Mouse (Mus musculus): ENCODE results near the gene Fcer2a.
A peak's percentile ranks its signal among the peaks of the same experiment; 100 is the strongest.

DNA sequence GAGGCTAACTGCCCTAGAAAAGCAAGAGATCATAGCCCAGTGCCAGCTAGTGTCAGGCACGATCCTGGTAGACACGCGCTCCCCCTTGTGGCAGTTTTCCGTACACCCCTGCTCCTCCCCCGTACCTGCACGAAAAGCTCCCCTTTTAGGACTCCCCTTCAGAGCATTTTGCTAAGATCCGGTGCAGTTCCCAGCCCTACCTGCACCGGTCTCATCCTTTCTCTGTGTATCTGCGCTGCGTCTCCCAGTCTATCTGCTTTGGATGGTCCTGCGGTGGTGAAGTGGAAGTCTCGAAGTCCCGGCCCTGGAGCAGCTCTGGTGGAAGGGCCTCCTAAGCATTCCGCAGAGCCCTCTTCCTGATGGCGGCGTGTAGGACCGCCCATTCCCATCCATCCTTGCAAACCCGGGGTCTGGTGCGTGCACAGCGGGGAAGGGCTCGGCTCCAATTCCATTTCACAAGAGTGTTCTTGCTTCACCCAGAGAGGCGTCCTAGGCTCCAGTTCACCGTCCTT lies 21.9 kb downstream of the Fcer2a start, which contains the start of gene Fcor:
- TF ChIP-seq CHD2 (IDR thresholded peaks at IDR 0.05; ENCODE audit: low read depth, low read length), result no peak
- peak; percentile 61; the same call in 1 of the 2 replicates for TF ChIP-seq HCFC1 (IDR thresholded peaks at IDR 0.05; ENCODE audit: borderline replicate concordance, insufficient read depth, low read length)
- no peak for TF ChIP-seq MAFK (IDR thresholded peaks at IDR 0.05; ENCODE audit: insufficient read depth, low read depth, low read length)
- TF ChIP-seq ZC3H11A (IDR thresholded peaks at IDR 0.05; ENCODE audit: borderline replicate concordance, low read depth, low read length), result peak; percentile 17; the same call in 1 of the 2 replicates
- TF ChIP-seq ZNF384 (IDR thresholded peaks at IDR 0.05; ENCODE audit: low read depth, low read length), result no peak

Measured in ES-E14 (cell line).